Mouse (Mus musculus): ENCODE results near the gene Rab22a. TPM values are rescaled to one million over a fixed set of nuclear protein-coding genes. Genes with fewer than 3 reads are reported as not detected.
A peak's percentile ranks its signal among the peaks of the same experiment; 100 is the strongest.
"Not testable (repeated sequence)": the region's sequence is repeated elsewhere in the genome, so short reads cannot be mapped to it uniquely, and the experiment has no call there.

Rab22a gene
- polyA plus RNA-seq, 1 experiment from 2014 or later, result 36.4 TPM

DNA sequence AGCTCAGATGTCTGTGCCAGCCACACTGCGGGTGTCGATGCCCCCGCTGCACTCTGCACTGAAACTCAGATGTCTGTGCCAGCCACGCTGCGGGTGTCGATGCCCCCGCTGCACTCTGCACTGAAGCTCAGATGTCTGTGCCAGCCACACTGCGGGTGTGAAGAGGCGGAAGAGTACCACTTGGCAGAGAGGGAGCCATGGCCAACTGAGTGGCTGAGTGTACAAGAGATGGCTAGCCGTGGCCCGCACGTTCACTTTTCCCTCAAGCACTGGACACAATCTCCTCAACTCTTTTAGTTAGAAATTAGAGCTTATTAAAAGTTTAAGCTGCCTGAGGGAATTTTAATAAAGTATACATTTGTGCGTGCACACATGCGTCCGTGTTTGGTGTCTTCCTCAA is 25.5 kb upstream of the Rab22a start:
- WGBS, result 91% methylated on average over 15 of the region's 15 CpGs
- H3K4me3 ChIP-seq (ENCODE audit: low read depth, low read length); DNase-seq (ENCODE audit: low spot score): not testable (repeated sequence)

GRCm38 (mm10) chr2:173641370-173641769 is 18.2 kb upstream of the Rab22a start:
- DNase-seq (ENCODE audit: low spot score), result no peak
- no peak overlapping the region for H3K4me2 ChIP-seq (ENCODE audit: low read length)
- H3K9me3 ChIP-seq (replicated peaks; ENCODE audit: control insufficient read depth, low read length), result no peaks in the 10 kb centered on the region
- ATAC-seq, result no peak
- no peaks in the 10 kb centered on the region for H3K4me1 ChIP-seq (ENCODE audit: control insufficient read depth, insufficient read depth, low read length)
- H3K9ac ChIP-seq (ENCODE audit: low read length), result no peak overlapping the region
- H3K27me3 ChIP-seq (replicated peaks; ENCODE audit: control insufficient read depth, insufficient read depth, low read length), result 0 out of 2 replicates have a peak, but pooled peaks cover 7% of the 10 kb centered on the region
- no peak overlapping the region for H3K4me3 ChIP-seq (ENCODE audit: low read depth, low read length)
- H3K27ac ChIP-seq (ENCODE audit: low read depth, low read length), result no peak overlapping the region
- H3K36me3 ChIP-seq (ENCODE audit: control insufficient read depth, insufficient read depth, low read length), result no peaks in the 10 kb centered on the region

More for the DNA sequence above, 25.5 kb upstream of the Rab22a start:
- not testable (repeated sequence) for H3K36me3 ChIP-seq (ENCODE audit: control insufficient read depth, insufficient read depth, low read length); H3K27me3 ChIP-seq (replicated peaks; ENCODE audit: control insufficient read depth, insufficient read depth, low read length); H3K9me3 ChIP-seq (replicated peaks; ENCODE audit: control insufficient read depth, low read length); H3K4me2 ChIP-seq (ENCODE audit: low read length); H3K27ac ChIP-seq (ENCODE audit: low read depth, low read length); H3K4me1 ChIP-seq (ENCODE audit: control insufficient read depth, insufficient read depth, low read length); ATAC-seq; H3K9ac ChIP-seq (ENCODE audit: low read length)

- peak; percentile 80 for ATAC-seq
- Histone ChIP-seq H3K27ac (ENCODE audit: low read depth, low read length) (no peak overlapping the region), H3K4me1 (ENCODE audit: control insufficient read depth, insufficient read depth, low read length) (no peaks in the 10 kb centered on the region), H3K9me3 (replicated peaks; ENCODE audit: control insufficient read depth, low read length) (no peaks in the 10 kb centered on the region), H3K4me3 (ENCODE audit: low read depth, low read length) (no peak overlapping the region), H3K4me2 (ENCODE audit: low read length) (0 out of 2 replicates have a peak overlapping the region, but pooled peaks have one; percentile 1), H3K9ac (ENCODE audit: low read length) (no peak overlapping the region), H3K36me3 (ENCODE audit: control insufficient read depth, insufficient read depth, low read length) (no peaks in the 10 kb centered on the region), H3K27me3 (replicated peaks; ENCODE audit: control insufficient read depth, insufficient read depth, low read length) (0 out of 2 replicates have a peak, but pooled peaks cover 7% of the 10 kb centered on the region)
- 28% methylated on average over 15 of the region's 15 CpGs for WGBS
- peak; percentile 65 for DNase-seq (ENCODE audit: low spot score)
Observed at GRCm38 (mm10) chr2:173642262-173642999, 17.1 kb upstream of the Rab22a start.

DNA sequence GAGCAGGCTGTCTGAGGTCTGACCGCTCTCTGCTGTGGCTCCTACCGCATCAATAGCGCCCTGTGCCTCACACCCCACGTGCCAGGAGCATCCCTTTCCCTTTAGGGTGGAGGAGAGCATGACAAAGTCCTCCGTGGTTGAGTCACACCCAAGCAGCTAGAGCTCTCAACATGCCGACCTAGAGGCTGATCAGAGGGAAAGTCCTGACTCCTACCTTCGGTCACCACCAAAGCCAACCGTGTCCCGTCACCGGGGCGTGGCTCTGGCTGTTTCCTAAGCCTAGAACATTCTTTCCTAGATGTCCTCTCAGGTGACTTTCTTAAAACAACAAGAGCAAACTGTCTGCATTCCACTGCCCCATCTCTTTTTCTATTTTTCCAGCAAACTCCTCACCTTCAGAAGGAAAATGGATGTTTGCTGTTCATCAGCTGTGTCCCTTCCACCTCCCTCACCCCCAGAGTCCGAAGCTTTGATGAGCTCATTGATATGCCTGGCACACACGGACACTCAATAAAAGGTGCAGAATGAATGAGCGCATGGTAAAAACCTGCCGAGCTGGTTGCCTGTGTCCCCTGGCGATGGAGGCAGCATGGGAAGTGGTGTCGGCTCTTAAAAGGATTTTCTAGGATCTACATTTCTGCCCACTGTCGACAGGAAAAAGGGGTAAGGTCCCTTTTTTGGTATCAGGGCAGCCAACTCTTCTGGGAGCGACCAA is 12.2 kb upstream of the Rab22a start:
- DNase-seq (ENCODE audit: low spot score) (peak; percentile 16), ATAC-seq (no peak)
- Histone ChIP-seq H3K9ac (ENCODE audit: low read length) (no peak overlapping the region), H3K9me3 (replicated peaks; ENCODE audit: control insufficient read depth, low read length) (0 out of 2 replicates have a peak, but pooled peaks cover 3% of the 10 kb centered on the region), H3K4me3 (ENCODE audit: low read depth, low read length) (no peak overlapping the region), H3K4me2 (ENCODE audit: low read length) (no peak overlapping the region), H3K4me1 (ENCODE audit: control insufficient read depth, insufficient read depth, low read length) (no peaks in the 10 kb centered on the region), H3K27ac (ENCODE audit: low read depth, low read length) (no peak overlapping the region), H3K36me3 (ENCODE audit: control insufficient read depth, insufficient read depth, low read length) (no peaks in the 10 kb centered on the region), H3K27me3 (replicated peaks; ENCODE audit: control insufficient read depth, insufficient read depth, low read length) (0 out of 2 replicates have a peak, but pooled peaks cover 7% of the 10 kb centered on the region)
- WGBS, result 73% methylated on average over 19 of the region's 19 CpGs

DNA sequence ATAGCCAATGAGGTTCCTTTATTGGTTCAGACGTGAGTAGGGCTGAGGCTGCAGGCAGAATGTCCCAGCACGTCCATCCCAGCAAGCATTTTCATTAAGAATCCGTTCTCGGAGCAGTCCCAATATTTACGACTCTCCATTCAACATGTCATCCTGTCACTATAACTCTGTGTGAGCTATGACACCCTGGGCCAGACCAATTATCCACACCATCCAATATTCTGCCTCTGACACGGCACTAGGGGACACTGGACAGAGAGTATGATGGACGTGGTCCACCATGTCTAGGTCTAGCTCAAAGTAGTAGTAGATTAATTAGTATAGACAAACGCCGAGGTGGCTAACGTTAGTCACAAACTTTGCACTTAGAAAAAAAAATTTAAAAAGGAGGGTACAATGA is 9.8 kb upstream of the Rab22a start:
- Histone ChIP-seq H3K9ac (ENCODE audit: low read length) (no peak overlapping the region), H3K9me3 (replicated peaks; ENCODE audit: control insufficient read depth, low read length) (0 out of 2 replicates have a peak, but pooled peaks cover 3% of the 10 kb centered on the region), H3K27ac (ENCODE audit: low read depth, low read length) (no peak overlapping the region), H3K4me3 (ENCODE audit: low read depth, low read length) (no peak overlapping the region), H3K4me2 (ENCODE audit: low read length) (no peak overlapping the region), H3K36me3 (ENCODE audit: control insufficient read depth, insufficient read depth, low read length) (no peaks in the 10 kb centered on the region), H3K27me3 (replicated peaks; ENCODE audit: control insufficient read depth, insufficient read depth, low read length) (0 out of 2 replicates have a peak, but pooled peaks cover 5% of the 10 kb centered on the region), H3K4me1 (ENCODE audit: control insufficient read depth, insufficient read depth, low read length) (no peaks in the 10 kb centered on the region)
- no peak for ATAC-seq
- no peak for DNase-seq (ENCODE audit: low spot score)
- 90% methylated on average over 10 of the region's 10 CpGs for WGBS

GRCm38 (mm10) chr2:173653526-173653925 is 6.0 kb upstream of the Rab22a start:
- H3K27ac ChIP-seq (ENCODE audit: low read depth, low read length), result no peak overlapping the region
- no peak for ATAC-seq
- H3K4me2 ChIP-seq (ENCODE audit: low read length), result no peak overlapping the region
- H3K9me3 ChIP-seq (replicated peaks; ENCODE audit: control insufficient read depth, low read length), result 0 out of 2 replicates have a peak, but pooled peaks cover 3% of the 10 kb centered on the region
- no peak overlapping the region for H3K4me3 ChIP-seq (ENCODE audit: low read depth, low read length)
- WGBS, result 92% methylated on average over 5 of the region's 5 CpGs
- no peaks in the 10 kb centered on the region for H3K27me3 ChIP-seq (replicated peaks; ENCODE audit: control insufficient read depth, insufficient read depth, low read length)
- no peak for DNase-seq (ENCODE audit: low spot score)
- no peaks in the 10 kb centered on the region for H3K36me3 ChIP-seq (ENCODE audit: control insufficient read depth, insufficient read depth, low read length)
- no peak overlapping the region for H3K9ac ChIP-seq (ENCODE audit: low read length)
- peaks cover 3% of the 10 kb centered on the region for H3K4me1 ChIP-seq (ENCODE audit: control insufficient read depth, insufficient read depth, low read length)

GRCm38 (mm10) chr2:173657736-173658135 is 1.8 kb upstream of the Rab22a start:
- no peak for DNase-seq (ENCODE audit: low spot score)
- H3K4me1 ChIP-seq (ENCODE audit: control insufficient read depth, insufficient read depth, low read length), result peaks cover 18% of the 10 kb centered on the region
- no peaks in the 10 kb centered on the region for H3K27me3 ChIP-seq (replicated peaks; ENCODE audit: control insufficient read depth, insufficient read depth, low read length)
- 94% methylated on average over 6 of the region's 6 CpGs for WGBS
- no peak overlapping the region for H3K4me2 ChIP-seq (ENCODE audit: low read length)
- no peak overlapping the region for H3K4me3 ChIP-seq (ENCODE audit: low read depth, low read length)
- no peaks in the 10 kb centered on the region for H3K9me3 ChIP-seq (replicated peaks; ENCODE audit: control insufficient read depth, low read length)
- no peak overlapping the region for H3K27ac ChIP-seq (ENCODE audit: low read depth, low read length)
- ATAC-seq, result no peak
- no peak overlapping the region for H3K9ac ChIP-seq (ENCODE audit: low read length)
- H3K36me3 ChIP-seq (ENCODE audit: control insufficient read depth, insufficient read depth, low read length), result peaks cover 4% of the 10 kb centered on the region; the same call in 1 of the 2 replicates

DNA sequence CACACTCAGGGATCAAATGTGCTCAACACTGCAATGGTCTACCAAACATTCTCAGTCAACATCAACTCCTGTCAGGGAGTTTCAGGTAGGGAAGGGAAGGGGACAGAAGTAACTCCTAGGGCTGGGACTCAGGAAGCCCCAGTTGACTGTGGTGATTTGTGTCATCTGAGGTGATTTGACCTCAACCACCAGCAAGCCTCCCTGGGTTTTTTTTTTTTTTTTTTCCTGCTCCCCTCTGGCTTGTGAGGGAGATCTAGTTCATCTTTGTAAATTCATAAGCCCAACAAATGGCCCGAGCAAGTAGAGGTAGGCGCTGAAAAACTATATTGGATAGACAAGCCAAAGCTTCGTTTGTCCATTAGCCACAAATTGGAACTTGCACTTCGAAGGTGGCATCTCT is 1.0 kb upstream of the Rab22a start:
- peak overlapping the region; percentile 53; the same call in 1 of the 2 replicates for H3K9ac ChIP-seq (ENCODE audit: low read length)
- ATAC-seq (no peak), DNase-seq (ENCODE audit: low spot score) (no peak)
- 94% methylated on average over 4 of the region's 4 CpGs for WGBS
- H3K4me2 ChIP-seq (ENCODE audit: low read length), result peak overlapping the region; percentile 58
- H3K4me1 ChIP-seq (ENCODE audit: control insufficient read depth, insufficient read depth, low read length), result peaks cover 18% of the 10 kb centered on the region
- H3K9me3 ChIP-seq (replicated peaks; ENCODE audit: control insufficient read depth, low read length), result no peaks in the 10 kb centered on the region
- H3K4me3 ChIP-seq (ENCODE audit: low read depth, low read length), result peak overlapping the region; percentile 88; the same call in 1 of the 2 replicates
- no peaks in the 10 kb centered on the region for H3K27me3 ChIP-seq (replicated peaks; ENCODE audit: control insufficient read depth, insufficient read depth, low read length)
- peaks cover 12% of the 10 kb centered on the region for H3K36me3 ChIP-seq (ENCODE audit: control insufficient read depth, insufficient read depth, low read length)
- no peak overlapping the region for H3K27ac ChIP-seq (ENCODE audit: low read depth, low read length)
